ENCODE assay signal across 9 mouse cellular contexts in the genomic region with DNA sequence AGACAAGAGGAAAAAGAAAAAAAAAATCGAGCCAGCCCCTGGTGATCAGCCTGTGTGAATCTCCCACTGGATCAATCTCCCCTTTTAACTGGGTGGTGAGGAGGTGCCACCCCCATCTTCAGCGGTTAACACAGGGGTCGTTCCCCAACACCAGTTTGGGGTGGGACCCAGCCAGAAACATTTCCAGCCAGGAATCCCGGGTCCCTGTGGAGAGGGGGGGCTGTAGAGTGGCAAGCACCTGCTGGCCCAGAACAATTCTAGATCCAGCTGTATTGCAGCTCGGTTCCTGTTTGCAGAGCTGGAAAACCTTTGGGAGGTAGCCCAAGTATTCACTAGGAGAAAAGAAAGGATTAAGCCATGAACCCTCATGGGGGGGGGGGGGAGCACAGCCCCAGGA. TPM values are rescaled to one million over a fixed set of nuclear protein-coding genes. Genes with fewer than 3 reads are reported as not detected.
A peak's percentile ranks its signal among the peaks of the same experiment; 100 is the strongest.
DNase-seq lines count a peak whose midpoint lies in the region; ATAC-seq and TF ChIP-seq lines count a peak whose summit lies in the region.
"Had no signal": no experiment of that assay in that cellular context is flagged by ENCODE, and none has a peak within 500 bp of the region (broad histone marks: within the 10 kb centered on the region; RNA-seq: fewer than 3 reads in every experiment).

No protein-coding gene starts in this region.

- WGBS in lung, embryonic 16.5 days = 37% methylated on average over 5 of the region's 5 CpGs
- 27% methylated on average over 5 of the region's 5 CpGs for WGBS in limb, embryonic 14.5 days
- 42% methylated on average over 5 of the region's 5 CpGs for WGBS in stomach, embryonic 15.5 days

- no peak overlapping the region; the same call in 1 of the 2 replicates for H3K9ac ChIP-seq in lung, embryonic 16.5 days (ENCODE audit: low read length)
- peak overlapping the region; percentile 90; the same call in 1 of the 2 replicates for H3K9ac ChIP-seq in limb, embryonic 14.5 days (ENCODE audit: low read depth, low read length, severe bottlenecking)
- no peak overlapping the region for H3K9ac ChIP-seq in stomach, embryonic 15.5 days

- H3K36me3 ChIP-seq in lung, embryonic 16.5 days (ENCODE audit: control insufficient read depth, insufficient read depth, low read length) = no peaks in the 10 kb centered on the region
- H3K36me3 ChIP-seq in limb, embryonic 14.5 days (ENCODE audit: control insufficient read depth, insufficient read depth, low read length) = no peaks in the 10 kb centered on the region
- H3K36me3 ChIP-seq in stomach, embryonic 15.5 days = no peaks in the 10 kb centered on the region

- H3K27me3 ChIP-seq in lung, embryonic 16.5 days (ENCODE audit: control insufficient read depth, insufficient read depth, low read depth, low read length) = no peaks in the 10 kb centered on the region
- H3K27me3 ChIP-seq in limb, embryonic 14.5 days (ENCODE audit: control insufficient read depth, insufficient read depth, low read length) = no peaks in the 10 kb centered on the region
- H3K27me3 ChIP-seq in stomach, embryonic 15.5 days (replicated peaks) = no peaks in the 10 kb centered on the region

- peak overlapping the region; percentile 96 for H3K4me2 ChIP-seq in lung, embryonic 16.5 days (ENCODE audit: low read depth, low read length)
- H3K4me2 ChIP-seq in limb, embryonic 14.5 days (replicated peaks; ENCODE audit: low read depth, low read length, severe bottlenecking) = peak overlapping the region; percentile 80
- peak overlapping the region; percentile 92 for H3K4me2 ChIP-seq in stomach, embryonic 15.5 days

- no peak for ATAC-seq in lung, embryonic 16.5 days (ENCODE audit: low read depth)
- ATAC-seq in limb, embryonic 14.5 days (ENCODE audit: low FRiP score, low read depth) = no peak
- no peak for ATAC-seq in stomach, embryonic 15.5 days (ENCODE audit: insufficient read depth, low FRiP score, low read depth)
- ATAC-seq: activated CD4-positive, CD25-positive, alpha-beta regulatory T cell, adult 4 months had no signal

- peak overlapping the region; percentile 98; the same call in 1 of the 2 replicates for H3K27ac ChIP-seq in lung, embryonic 16.5 days (ENCODE audit: low read length)
- H3K27ac ChIP-seq in limb, embryonic 14.5 days (replicated peaks; ENCODE audit: low read depth, low read length) = no peak overlapping the region
- H3K27ac ChIP-seq in stomach, embryonic 15.5 days = no peak overlapping the region

- DNase-seq in cerebellum, postnatal 10 days = peak; percentile 45 to 56
- DNase-seq in cerebellum, postnatal 14 days = no peak
- no peak for DNase-seq in lung, adult 18-20 months
- DNase-seq in limb, embryonic 14.5 days (ENCODE audit: low spot score) = no peak
- no peak for DNase-seq in urinary bladder, postnatal 14 days (ENCODE audit: low spot score)
- DNase-seq in layer of hippocampus, adult 9-11 months = no peak

- H3K9me3 ChIP-seq in lung, embryonic 16.5 days (ENCODE audit: control insufficient read depth, low read length) = no peaks in the 10 kb centered on the region
- H3K9me3 ChIP-seq in limb, embryonic 14.5 days (ENCODE audit: control insufficient read depth, low read length) = no peaks in the 10 kb centered on the region
- H3K9me3 ChIP-seq in stomach, embryonic 15.5 days = no peaks in the 10 kb centered on the region

- peaks cover 69% of the 10 kb centered on the region for H3K4me1 ChIP-seq in lung, embryonic 16.5 days (replicated peaks; ENCODE audit: control insufficient read depth, insufficient read depth, low read length)
- peaks cover 67% of the 10 kb centered on the region for H3K4me1 ChIP-seq in limb, embryonic 14.5 days (ENCODE audit: control insufficient read depth, insufficient read depth, low read length)
- peaks cover 71% of the 10 kb centered on the region for H3K4me1 ChIP-seq in stomach, embryonic 15.5 days

- peak overlapping the region; percentile 62; the same call in 1 of the 2 replicates for H3K4me3 ChIP-seq in lung, embryonic 16.5 days (ENCODE audit: low read length)
- H3K4me3 ChIP-seq in limb, embryonic 14.5 days (replicated peaks; ENCODE audit: low read length) = peak overlapping the region; percentile 91
- peak overlapping the region; percentile 88 for H3K4me3 ChIP-seq in stomach, embryonic 15.5 days (replicated peaks)

- TF ChIP-seq POLR2A in limb, embryonic 14.5 days (IDR thresholded peaks at IDR 0.05; ENCODE audit: borderline replicate concordance, extremely low read depth, insufficient read depth, insufficient read length) = no peak

RNA-seq across cellular contexts. Expression of gene Ncor2, which starts 2.7 kb away (rescaled TPM):
- polyA plus RNA-seq in lung, embryonic 16.5 days (2015; fragmentation: Nextera tagmentation; extraction: Ambion mirVana) = 20.3 and 27.3 TPM in 2 replicates
- polyA plus RNA-seq in limb, embryonic 14.5 days (2012; rRNA removed) = 75.9 and 89.8 TPM in 2 replicates
- polyA plus RNA-seq in limb, embryonic 14.5 days (2014; fragmentation: Nextera tagmentation; extraction: Ambion mirVana) = 37.0 and 39.3 TPM in 2 replicates
- 26.7 and 32.5 TPM in 2 replicates for polyA plus RNA-seq in stomach, embryonic 15.5 days (2015; fragmentation: Nextera tagmentation; extraction: Ambion mirVana)

Comparison
In these comparisons a context has a peak if more than half of its experiments do, and no peak if none do; other contexts are left out.
1. DNase-seq: peak in cerebellum, postnatal 10 days (2 of 2); none in cerebellum, postnatal 14 days (0 of 2), lung, adult 18-20 months (0 of 2), limb, embryonic 14.5 days (single experiment), urinary bladder, postnatal 14 days (single experiment) and layer of hippocampus, adult 9-11 months (single experiment).
2. Peak in every context shown above with its lines, with median percentiles within 50 percentile points of each other: H3K4me2 ChIP-seq and H3K4me3 ChIP-seq.